Mouse (Mus musculus) forebrain, embryonic 10.5 days (tissue): ENCODE results near the gene Cpa2. TPM values are rescaled to one million over a fixed set of nuclear protein-coding genes. Genes with fewer than 3 reads are reported as not detected.

Source experiments
- DNase-seq: peaks from one replicate; pipeline ENCODE4 v3.0.0-alpha.2; 2017; ENCODE audit warnings: low spot score; ENCODE audit errors: extremely low spot score
- H3K27ac ChIP-seq: fragments of 300-500 bp; sonication (generic); 2 replicates; pipeline ENCODE4 v1.5.1; 2016; ENCODE audit warnings: mild to moderate bottlenecking
- H3K27me3 ChIP-seq: fragments of 300-500 bp; sonication (generic); 2 replicates; pipeline ENCODE4 v1.6.1; 2016; ENCODE audit warnings: mild to moderate bottlenecking; ENCODE audit not compliant: poor library complexity, severe bottlenecking
- H3K36me3 ChIP-seq: fragments of 300-500 bp; sonication (generic); replicated peaks from 2 replicates; pipeline ENCODE4 v1.6.1; 2016; ENCODE audit warnings: mild to moderate bottlenecking, moderate library complexity
- H3K4me1 ChIP-seq: fragments of 300-500 bp; sonication (generic); 2 replicates; pipeline ENCODE4 v1.6.1; 2016
- H3K4me3 ChIP-seq: fragments of 300-500 bp; sonication (generic); 2 replicates; pipeline ENCODE4 v1.5.1; 2016; ENCODE audit warnings: mild to moderate bottlenecking, moderate library complexity
- H3K9me3 ChIP-seq: fragments of 300-500 bp; sonication (generic); 2 replicates; pipeline ENCODE4 v1.6.1; 2016; ENCODE audit warnings: mild to moderate bottlenecking, moderate library complexity
- WGBS: fragments of 180-500 bp; shearing (Covaris S2); methylation state at CpG from one replicate; pipeline ENCODE4 v1.1.7; 2016; 5-methylcytosine and 5-hydroxymethylcytosine counted together
- polyA plus RNA-seq: library from polyadenylated mRNA; unstranded; fragments of >200 nt; fragmentation: Nextera tagmentation; extraction: Ambion mirVana; gene quantifications from 2 replicates; pipeline ENCODE4 v1.2.1, GENCODE M21; 2016

Gene Cpa2
- polyA plus RNA-seq, 1 experiment from 2014 or later, result 15.6 TPM

DNA sequence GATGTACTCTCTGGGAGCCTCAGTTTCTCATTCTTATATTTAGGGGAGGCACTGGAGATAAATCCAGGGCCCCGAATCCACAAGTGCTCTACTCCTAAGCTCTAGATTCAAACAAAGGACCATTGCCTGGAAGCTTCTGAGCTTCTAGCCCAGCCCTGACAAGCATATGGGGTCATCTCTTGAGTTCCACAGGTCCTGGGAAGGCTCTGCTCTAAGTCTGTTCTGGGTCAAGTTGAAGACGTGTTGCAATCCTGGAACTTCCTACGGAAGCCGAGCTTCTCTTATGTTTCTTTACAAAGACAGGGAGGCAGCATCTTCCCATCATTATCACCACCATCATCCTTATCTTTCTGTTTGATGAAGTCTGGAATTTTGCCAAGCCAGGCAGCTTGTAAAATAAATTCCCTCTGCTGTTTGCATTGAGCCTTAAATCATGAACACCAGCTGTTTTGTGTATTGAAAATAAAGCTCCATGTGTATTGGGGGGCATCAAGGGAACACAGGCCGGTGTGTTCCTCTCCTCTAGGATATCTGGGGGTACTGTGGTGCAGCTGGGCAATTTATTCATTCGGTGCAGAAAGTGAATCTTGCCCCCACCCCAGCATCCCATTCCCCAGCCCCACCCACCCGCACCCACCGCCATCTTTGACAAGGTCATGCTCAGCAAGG lies 55.0 kb downstream of the Cpa2 start:
- 94% methylated on average over 8 of the region's 8 CpGs for WGBS
- DNase-seq, result no peak
- H3K4me3 ChIP-seq, result no peak overlapping the region
- H3K4me1 ChIP-seq, result peaks cover 8% of the 10 kb centered on the region
- H3K27ac ChIP-seq, result peak overlapping the region; percentile 66; the same call in 1 of the 2 replicates
- H3K27me3 ChIP-seq, result no peaks in the 10 kb centered on the region
- no peaks in the 10 kb centered on the region for H3K9me3 ChIP-seq
- H3K36me3 ChIP-seq, result no peaks in the 10 kb centered on the region; the same call in 1 of the 2 replicates

DNA sequence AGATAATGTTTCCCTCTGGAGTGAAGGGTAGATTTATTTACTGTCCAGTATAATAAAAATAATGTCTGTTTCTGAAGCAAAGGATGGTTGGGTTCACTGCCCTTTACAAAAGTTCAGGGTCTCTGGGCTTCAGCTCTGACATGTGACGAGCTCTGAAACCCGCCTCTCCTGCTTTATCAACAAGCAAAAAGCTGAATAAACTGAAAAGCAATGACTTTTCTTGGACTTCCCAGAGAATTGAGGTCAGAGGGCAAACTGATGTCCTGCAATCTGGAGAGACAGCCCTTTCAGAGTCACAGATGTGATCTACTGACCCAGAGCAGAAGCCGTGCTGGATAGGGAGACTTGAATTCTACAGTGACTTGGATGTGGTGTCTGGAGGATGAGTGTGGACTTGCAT lies 58.7 kb downstream of the Cpa2 start:
- Histone ChIP-seq H3K27me3 (no peaks in the 10 kb centered on the region), H3K9me3 (no peaks in the 10 kb centered on the region), H3K4me1 (peaks cover 8% of the 10 kb centered on the region; the same call in 1 of the 2 replicates), H3K36me3 (no peaks in the 10 kb centered on the region), H3K27ac (peak overlapping the region; percentile 53; the same call in 1 of the 2 replicates), H3K4me3 (no peak overlapping the region)
- no peak for DNase-seq
- WGBS, result 65% methylated on average over 3 of the region's 3 CpGs

DNA sequence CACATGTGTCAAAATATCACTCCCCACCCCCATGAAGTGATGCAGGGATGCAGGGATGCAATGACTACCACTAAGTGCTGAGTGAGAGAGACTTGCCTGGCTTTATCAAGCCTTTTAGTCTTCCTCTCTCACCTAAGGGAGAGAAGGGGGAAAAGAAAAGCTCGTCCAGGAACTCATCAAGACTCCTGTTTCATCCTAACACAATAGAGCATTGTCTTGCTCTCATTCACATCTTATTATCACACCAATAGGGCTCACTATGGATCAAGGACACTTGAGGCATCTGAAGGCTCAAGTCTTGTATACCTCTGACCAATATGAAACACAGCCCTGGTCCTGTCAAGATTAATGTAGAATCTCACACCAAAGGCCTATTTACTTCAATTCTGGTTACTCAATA lies 59.6 kb downstream of the Cpa2 start:
- H3K27me3 ChIP-seq, result no peaks in the 10 kb centered on the region
- WGBS, result 68% methylated on average over 1 of the region's 1 CpGs
- no peaks in the 10 kb centered on the region for H3K36me3 ChIP-seq
- DNase-seq, result no peak
- no peaks in the 10 kb centered on the region for H3K9me3 ChIP-seq
- H3K4me1 ChIP-seq, result peaks cover 8% of the 10 kb centered on the region; the same call in 1 of the 2 replicates
- H3K4me3 ChIP-seq, result no peak overlapping the region
- 0 out of 2 replicates have a peak overlapping the region, but pooled peaks have one; percentile 53 for H3K27ac ChIP-seq

DNA sequence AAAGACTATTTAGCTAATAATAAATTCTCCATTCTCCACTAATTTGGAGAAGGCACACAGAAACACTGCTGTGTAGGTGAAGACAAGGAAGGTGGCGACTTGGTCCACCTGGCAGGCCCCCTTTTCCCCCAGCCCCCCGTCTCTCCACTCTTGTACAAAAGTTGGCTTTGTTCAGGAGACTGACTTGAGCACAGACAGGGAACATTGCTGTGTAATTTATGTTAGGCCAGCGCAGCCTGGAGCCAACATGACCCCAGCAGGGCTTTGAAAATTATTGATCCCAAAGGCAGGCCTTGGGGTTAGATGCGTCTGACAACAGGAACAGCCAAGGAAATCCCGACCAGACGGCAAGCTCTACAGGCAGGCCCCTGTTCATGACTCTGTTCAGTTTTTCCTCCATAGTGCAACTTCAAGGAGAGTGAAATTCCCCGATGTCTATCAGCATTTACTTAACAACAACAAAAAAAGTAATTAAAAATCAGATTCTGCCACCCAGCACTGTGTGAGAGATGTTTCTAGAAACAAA lies 63.0 kb downstream of the Cpa2 start:
- H3K4me1 ChIP-seq, result peaks cover 8% of the 10 kb centered on the region; the same call in 1 of the 2 replicates
- peak overlapping the region; percentile 62 for H3K27ac ChIP-seq
- H3K27me3 ChIP-seq, result no peaks in the 10 kb centered on the region
- DNase-seq, result no peak
- H3K36me3 ChIP-seq, result no peaks in the 10 kb centered on the region
- 76% methylated on average over 7 of the region's 7 CpGs for WGBS
- H3K9me3 ChIP-seq, result no peaks in the 10 kb centered on the region
- no peak overlapping the region for H3K4me3 ChIP-seq

DNA sequence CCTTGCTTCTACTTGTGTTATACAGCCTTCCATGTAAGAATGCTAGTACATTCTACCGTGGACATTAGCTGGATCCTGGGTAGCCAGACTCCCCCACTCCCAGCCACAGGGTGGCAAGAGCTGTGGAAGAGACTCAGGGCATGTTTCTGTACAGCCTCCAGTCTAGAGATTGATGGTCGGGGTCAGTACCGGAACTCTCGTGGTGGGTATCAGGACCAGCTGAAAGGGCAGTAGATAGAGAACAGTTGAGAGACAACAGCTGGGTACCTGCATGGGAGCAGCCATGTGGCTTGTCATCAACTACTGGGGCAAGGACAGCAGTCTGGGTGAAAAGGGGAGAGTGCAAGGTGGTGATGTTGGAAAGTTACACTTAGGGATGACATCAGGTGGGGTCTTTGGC lies 63.7 kb downstream of the Cpa2 start:
- H3K4me1 ChIP-seq, result peaks cover 12% of the 10 kb centered on the region
- H3K36me3 ChIP-seq, result no peaks in the 10 kb centered on the region
- H3K27me3 ChIP-seq, result no peaks in the 10 kb centered on the region
- H3K4me3 ChIP-seq, result no peak overlapping the region
- 93% methylated on average over 4 of the region's 4 CpGs for WGBS
- no peak for DNase-seq
- H3K27ac ChIP-seq, result peak overlapping the region; percentile 64
- no peaks in the 10 kb centered on the region for H3K9me3 ChIP-seq

DNA sequence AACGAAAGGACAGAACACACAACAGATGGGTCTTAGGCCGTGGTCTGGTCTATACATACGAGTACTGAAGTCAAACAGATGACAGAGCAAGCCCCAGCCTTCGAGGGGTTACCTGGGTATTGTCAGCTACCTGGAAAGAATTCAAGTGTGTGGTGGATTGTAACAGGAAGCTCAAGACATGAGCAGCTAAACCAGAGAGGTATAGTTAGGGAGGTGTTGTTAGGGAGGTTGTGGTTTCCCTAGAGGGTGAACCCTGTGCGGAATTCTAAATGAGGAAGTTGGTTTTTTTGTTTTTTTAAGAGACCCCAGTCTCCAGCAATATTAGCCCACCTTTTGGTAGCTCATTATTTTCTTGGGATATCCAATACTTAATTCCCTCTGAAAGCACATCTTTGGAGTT lies 64.3 kb downstream of the Cpa2 start:
- WGBS, result 85% methylated on average over 5 of the region's 5 CpGs
- 0 out of 2 replicates have a peak overlapping the region, but pooled peaks have one; percentile 64 for H3K27ac ChIP-seq

DNA sequence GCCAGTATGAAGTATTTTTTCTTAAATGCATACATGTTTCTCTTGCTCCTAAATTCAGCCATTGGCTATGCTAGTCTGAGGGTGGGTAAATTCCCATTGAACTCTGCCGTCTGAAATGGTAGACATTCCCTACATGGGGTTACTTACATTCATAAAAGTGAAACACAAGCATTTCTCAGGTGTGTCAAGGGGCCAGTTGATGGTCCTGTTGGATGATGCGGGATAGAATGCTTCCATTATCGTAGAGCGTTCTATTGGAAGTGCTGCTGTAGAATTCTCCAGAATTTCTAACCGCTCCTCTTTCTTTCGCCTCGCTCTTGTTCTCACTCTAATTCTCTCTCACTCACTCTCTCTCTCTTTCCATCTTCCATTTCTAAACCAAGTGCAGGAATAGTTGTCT lies 69.3 kb downstream of the Cpa2 start, which contains the start of gene Cpa5:
Gene Cpa5, plus strand, starts transcription at position 301 of the 400 bp plus-strand sequence.
- 68% methylated on average over 7 of the region's 7 CpGs for WGBS
- Histone ChIP-seq H3K4me1 (peaks cover 60% of the 10 kb centered on the region), H3K4me3 (no peak within 1 kb of the TSS), H3K27me3 (no peaks in the 10 kb centered on the region), H3K36me3 (no peaks in the 10 kb centered on the region), H3K27ac (peak within 1 kb of the TSS; percentile 87), H3K9me3 (no peaks in the 10 kb centered on the region)
- DNase-seq, result no peak

More for the DNA sequence above, 64.3 kb downstream of the Cpa2 start:
- DNase-seq, result no peak
- Histone ChIP-seq H3K27me3 (no peaks in the 10 kb centered on the region), H3K9me3 (no peaks in the 10 kb centered on the region), H3K36me3 (no peaks in the 10 kb centered on the region), H3K4me3 (no peak overlapping the region), H3K4me1 (peaks cover 16% of the 10 kb centered on the region)

DNA sequence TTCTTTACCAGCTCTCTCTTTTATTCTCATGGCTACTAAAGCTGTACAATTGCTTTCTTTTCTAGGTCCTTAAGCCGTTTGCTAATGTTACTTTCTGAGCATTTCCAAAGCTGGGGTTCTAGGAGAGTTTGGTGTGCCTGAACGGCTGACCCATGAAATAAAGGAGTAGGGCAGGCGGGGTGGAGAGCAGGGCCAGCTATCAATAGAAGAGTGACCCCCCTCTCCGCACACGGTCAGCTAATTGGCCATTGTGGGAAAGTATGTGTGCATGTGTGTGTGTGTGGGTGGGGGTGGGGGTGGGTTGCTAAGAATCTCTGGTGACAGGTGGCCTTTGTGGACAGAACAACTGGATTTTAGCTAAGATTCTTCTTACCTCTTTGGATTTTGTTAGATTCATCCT lies 69.8 kb downstream of the Cpa2 start:
- Histone ChIP-seq H3K27me3 (no peaks in the 10 kb centered on the region), H3K27ac (peak overlapping the region; percentile 87), H3K4me1 (peaks cover 66% of the 10 kb centered on the region), H3K36me3 (no peaks in the 10 kb centered on the region), H3K4me3 (no peak overlapping the region), H3K9me3 (no peaks in the 10 kb centered on the region)
- peak; percentile 50 for DNase-seq
- WGBS, result 26% methylated on average over 5 of the region's 5 CpGs

Other genes starting within 250 kb of the Cpa2 start
- gene Ube2h, start 237.0 kb upstream of the Cpa2 start, polyA plus RNA-seq, result 28.3 and 31.2 TPM in 2 replicates
- gene Zc3hc1, start 150.6 kb upstream of the Cpa2 start, polyA plus RNA-seq, result 82.8 and 86.1 TPM in 2 replicates
- gene Klhdc10, start 139.7 kb upstream of the Cpa2 start, polyA plus RNA-seq, result 27.2 and 27.5 TPM in 2 replicates
- gene Tmem209, start 31.8 kb upstream of the Cpa2 start, polyA plus RNA-seq, result 54.3 and 56.6 TPM in 2 replicates
- gene Ssmem1, start 31.7 kb upstream of the Cpa2 start, polyA plus RNA-seq, result 0.16 and 0.34 TPM in 2 replicates
- 2.9 and 3.4 TPM in 2 replicates for gene Cpa4, start 26.8 kb downstream of the Cpa2 start, polyA plus RNA-seq
- gene Cpa5, start 69.4 kb downstream of the Cpa2 start, polyA plus RNA-seq, result 0.51 and 0.84 TPM in 2 replicates
- gene Cpa1, start 97.6 kb downstream of the Cpa2 start, polyA plus RNA-seq, result 0.21 TPM in 1 of 2 replicates, not detected in the other
- 15.9 and 22.1 TPM in 2 replicates for gene Cep41, start 152.2 kb downstream of the Cpa2 start, polyA plus RNA-seq
- 2,195 and 2,268 TPM in 2 replicates for gene Mest, start 182.0 kb downstream of the Cpa2 start, polyA plus RNA-seq